Mouse (Mus musculus): Measurements from ENCODE around the gene 6430550D23Rik. TPM values are rescaled to one million over a fixed set of nuclear protein-coding genes. Genes with fewer than 3 reads are reported as not detected.
A peak's percentile ranks its signal among the peaks of the same experiment; 100 is the strongest.

6430550D23Rik gene
- polyA plus RNA-seq, 1 experiment from 2014 or later: 1.3 TPM

DNA sequence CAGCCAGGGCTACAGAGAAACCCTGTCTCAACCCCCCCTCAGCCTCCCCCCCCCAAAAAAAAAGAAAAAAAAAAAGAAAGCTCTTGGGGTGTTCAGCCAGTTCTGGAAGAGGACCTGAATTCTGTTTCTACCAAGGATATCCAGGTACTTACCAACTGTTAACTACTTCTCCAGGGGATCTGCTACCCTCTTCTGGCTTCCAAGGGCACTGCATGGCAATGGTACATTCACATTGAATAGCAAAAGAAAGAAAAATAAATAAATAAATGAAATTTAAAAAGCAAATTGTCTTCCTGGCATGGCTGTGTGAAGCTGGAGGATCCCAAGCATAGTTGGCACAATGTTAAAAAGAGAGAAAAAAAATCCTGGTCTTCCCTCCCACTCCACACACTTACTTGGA, 55.8 kb downstream of the 6430550D23Rik start:
- no peak overlapping the region for H3K27ac ChIP-seq
- H3K27me3 ChIP-seq: peaks cover 13% of the 10 kb centered on the region; the same call in 1 of the 2 replicates
- no peaks in the 10 kb centered on the region for H3K9me3 ChIP-seq (replicated peaks)
- ATAC-seq (ENCODE audit: low read depth) (no peak), DNase-seq (no peak)
- H3K36me3 ChIP-seq: no peaks in the 10 kb centered on the region
- no peak overlapping the region for H3K9ac ChIP-seq
- no peak overlapping the region for H3K4me3 ChIP-seq (replicated peaks)
- no peak overlapping the region for H3K4me2 ChIP-seq
- H3K4me1 ChIP-seq (replicated peaks): peaks cover 31% of the 10 kb centered on the region

DNA sequence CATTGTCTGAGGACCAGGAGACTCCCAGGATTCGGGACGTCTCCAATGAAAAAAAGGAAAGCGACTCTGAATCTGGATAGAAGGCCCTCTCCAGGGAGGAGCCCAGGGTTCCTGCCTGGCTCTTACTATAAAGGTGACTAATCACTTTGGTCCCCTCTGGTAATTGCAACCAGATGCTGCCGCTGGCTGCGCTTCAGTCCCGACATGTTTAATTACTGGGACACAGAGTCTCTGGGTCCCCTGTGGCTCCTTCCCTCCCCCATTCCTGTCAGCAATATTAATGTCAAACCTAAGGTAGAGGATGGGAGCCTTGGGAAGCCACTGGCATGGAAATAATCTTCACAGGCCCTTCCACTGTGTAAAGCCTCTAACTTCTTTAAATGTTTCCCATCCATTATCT, 58.4 kb downstream of the 6430550D23Rik start:
- Histone ChIP-seq H3K9me3 (replicated peaks) (no peaks in the 10 kb centered on the region), H3K36me3 (no peaks in the 10 kb centered on the region), H3K4me1 (replicated peaks) (peaks cover 32% of the 10 kb centered on the region), H3K4me2 (no peak overlapping the region), H3K9ac (no peak overlapping the region), H3K27me3 (peaks cover 10% of the 10 kb centered on the region; the same call in 1 of the 2 replicates), H3K27ac (no peak overlapping the region), H3K4me3 (replicated peaks) (no peak overlapping the region)
- DNase-seq (no peak), ATAC-seq (ENCODE audit: low read depth) (no peak)
- 64% methylated on average over 6 of the region's 6 CpGs for WGBS (ENCODE audit: insufficient replicate concordance)

DNA sequence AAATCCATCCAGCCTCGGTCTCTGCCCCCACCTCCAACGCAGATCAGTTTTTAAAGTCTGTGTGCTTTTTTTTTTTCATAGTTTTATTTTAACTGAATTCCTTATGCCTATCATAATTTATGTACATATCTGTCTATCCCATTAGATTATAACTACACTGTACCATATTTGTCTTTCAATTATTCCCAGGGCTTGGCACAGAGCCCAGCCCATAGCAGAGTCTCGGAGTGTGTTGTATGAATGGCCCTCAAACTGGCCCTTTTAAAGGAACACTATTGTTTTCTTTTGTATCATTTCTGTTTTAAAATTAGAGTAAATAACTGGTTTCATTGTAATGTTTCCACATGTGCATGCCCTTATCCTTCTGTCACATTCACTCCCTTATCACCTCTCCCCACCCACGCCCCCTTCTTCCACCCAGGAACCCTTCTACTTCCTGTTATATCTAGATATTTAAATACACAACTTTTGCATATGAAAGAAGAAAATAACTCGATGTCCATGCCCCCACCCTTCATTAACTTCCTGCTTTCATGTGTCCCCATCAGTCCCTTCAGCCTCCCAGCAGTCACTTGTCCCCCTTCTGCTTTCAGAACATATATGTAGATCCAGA, 60.3 kb downstream of the 6430550D23Rik start:
- Histone ChIP-seq H3K4me3 (replicated peaks) (no peak overlapping the region), H3K9me3 (replicated peaks) (no peaks in the 10 kb centered on the region), H3K4me1 (replicated peaks) (peaks cover 32% of the 10 kb centered on the region), H3K4me2 (0 out of 2 replicates have a peak overlapping the region, but pooled peaks have one; percentile 28), H3K36me3 (no peaks in the 10 kb centered on the region), H3K9ac (peak overlapping the region; percentile 31), H3K27me3 (0 out of 2 replicates have a peak, but pooled peaks cover 3% of the 10 kb centered on the region), H3K27ac (peak overlapping the region; percentile 65)
- 45% methylated on average over 5 of the region's 5 CpGs for WGBS (ENCODE audit: insufficient replicate concordance)
- DNase-seq: peak; percentile 66
- peak; percentile 75 for ATAC-seq (ENCODE audit: low read depth)

DNA sequence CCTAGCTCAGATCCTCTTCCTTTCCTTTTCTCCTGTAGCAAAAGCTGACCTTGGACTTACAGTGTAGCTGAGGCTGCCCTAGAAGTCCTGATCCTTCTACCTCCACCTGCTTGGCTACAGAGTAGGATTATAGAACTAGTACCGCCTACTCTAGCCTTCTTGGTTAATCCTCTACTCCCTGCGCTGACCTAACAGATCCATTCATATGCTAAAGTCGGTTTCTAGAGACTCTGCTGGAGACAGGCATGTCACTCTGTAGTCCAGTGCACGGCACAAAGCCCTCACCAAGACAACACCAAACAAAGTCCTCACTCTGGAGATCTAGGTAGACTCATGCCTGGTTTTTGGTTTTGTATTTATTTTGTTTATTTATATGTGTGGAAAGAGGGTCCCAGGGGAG, 61.3 kb downstream of the 6430550D23Rik start:
- H3K4me2 ChIP-seq: no peak overlapping the region
- no peaks in the 10 kb centered on the region for H3K9me3 ChIP-seq (replicated peaks)
- 0 out of 2 replicates have a peak, but pooled peaks have one; percentile 12 for ATAC-seq (ENCODE audit: low read depth)
- H3K27me3 ChIP-seq: 0 out of 2 replicates have a peak, but pooled peaks cover 3% of the 10 kb centered on the region
- peak overlapping the region; percentile 65 for H3K27ac ChIP-seq
- no peaks in the 10 kb centered on the region for H3K36me3 ChIP-seq
- H3K4me1 ChIP-seq (replicated peaks): peaks cover 26% of the 10 kb centered on the region
- 46% methylated on average over 4 of the region's 4 CpGs for WGBS (ENCODE audit: insufficient replicate concordance)
- H3K9ac ChIP-seq: no peak overlapping the region
- no peak for DNase-seq
- H3K4me3 ChIP-seq (replicated peaks): no peak overlapping the region

DNA sequence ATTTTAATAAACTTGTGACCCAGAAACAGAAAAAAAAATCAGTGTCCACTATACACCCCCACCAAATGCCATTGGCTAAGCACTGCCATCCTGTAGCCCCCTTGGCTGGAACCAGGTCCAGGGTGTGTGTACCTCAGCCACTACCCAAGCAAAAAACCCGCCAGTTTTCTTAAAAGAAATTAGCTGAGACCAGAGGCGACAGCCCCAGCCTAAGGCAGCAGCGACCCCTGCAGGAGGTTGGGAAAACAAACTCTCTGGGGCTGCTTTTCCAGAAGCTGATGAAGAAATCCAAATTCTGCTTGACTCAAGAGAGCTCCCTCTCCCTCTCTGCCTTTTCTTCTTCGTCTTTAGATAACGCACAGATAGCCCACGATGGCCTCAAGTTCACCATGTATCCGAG, 61.7 kb downstream of the 6430550D23Rik start:
- Histone ChIP-seq H3K27me3 (0 out of 2 replicates have a peak, but pooled peaks cover 3% of the 10 kb centered on the region), H3K9me3 (replicated peaks) (no peaks in the 10 kb centered on the region), H3K9ac (no peak overlapping the region), H3K36me3 (no peaks in the 10 kb centered on the region), H3K4me2 (no peak overlapping the region), H3K4me3 (replicated peaks) (no peak overlapping the region), H3K27ac (peak overlapping the region; percentile 65; the same call in 1 of the 2 replicates), H3K4me1 (replicated peaks) (peaks cover 24% of the 10 kb centered on the region)
- DNase-seq: peak; percentile 65
- 4% methylated on average over 7 of the region's 7 CpGs for WGBS (ENCODE audit: insufficient replicate concordance)
- ATAC-seq (ENCODE audit: low read depth): 0 out of 2 replicates have a peak, but pooled peaks have one; percentile 29

DNA sequence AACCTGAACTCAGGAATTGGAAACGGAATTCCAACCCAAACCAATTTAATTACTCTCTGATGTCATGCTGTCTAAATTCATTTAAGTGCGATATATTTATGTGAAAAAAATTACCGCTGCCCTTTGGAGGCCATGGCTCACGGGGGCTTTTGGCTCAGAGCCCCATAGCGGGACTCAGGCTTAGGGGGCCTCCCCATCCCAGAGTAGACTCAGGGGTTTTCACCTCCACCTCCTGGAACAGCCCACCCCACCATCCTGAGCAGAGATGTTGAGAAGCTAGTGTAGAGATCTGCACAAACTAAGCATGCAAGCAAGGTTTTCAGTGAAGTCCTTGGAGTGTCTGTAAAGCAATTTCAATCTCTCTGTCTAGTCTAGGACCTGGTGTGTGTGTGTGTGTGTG, 62.2 kb downstream of the 6430550D23Rik start:
- H3K9me3 ChIP-seq (replicated peaks): no peaks in the 10 kb centered on the region
- H3K36me3 ChIP-seq: no peaks in the 10 kb centered on the region
- no peak overlapping the region for H3K4me2 ChIP-seq
- DNase-seq: no peak
- 0 out of 2 replicates have a peak, but pooled peaks cover 3% of the 10 kb centered on the region for H3K27me3 ChIP-seq
- no peak overlapping the region for H3K4me3 ChIP-seq (replicated peaks)
- H3K4me1 ChIP-seq (replicated peaks): peaks cover 24% of the 10 kb centered on the region
- H3K9ac ChIP-seq: no peak overlapping the region
- no peak for ATAC-seq (ENCODE audit: low read depth)
- WGBS (ENCODE audit: insufficient replicate concordance): 83% methylated on average over 5 of the region's 5 CpGs
- H3K27ac ChIP-seq: no peak overlapping the region

DNA sequence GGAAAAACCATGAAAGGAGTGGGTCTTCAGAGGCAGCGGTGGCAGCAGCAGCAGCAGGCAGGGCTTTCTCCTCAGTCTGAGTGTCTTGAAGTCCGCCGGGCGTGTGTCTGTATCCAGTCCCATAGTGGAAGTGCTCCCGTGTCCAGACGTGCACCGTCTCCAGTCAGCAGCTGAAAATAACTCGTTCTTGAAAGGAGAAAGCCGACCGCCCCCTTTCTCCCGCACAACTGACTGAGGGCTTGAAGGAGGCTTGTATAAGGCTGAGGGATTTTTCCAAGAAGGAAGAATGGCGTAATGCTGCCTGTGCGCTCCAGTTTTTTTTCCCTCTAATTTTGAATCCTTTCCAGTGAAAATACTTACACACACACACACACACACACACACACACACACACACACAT, 62.7 kb downstream of the 6430550D23Rik start, which contains the start of gene Gdf5:
TSS of gene Gdf5 (minus strand) at position 244 of the 400 bp plus-strand sequence.
- Histone ChIP-seq H3K27me3 (0 out of 2 replicates have a peak, but pooled peaks cover 3% of the 10 kb centered on the region), H3K4me1 (replicated peaks) (peaks cover 24% of the 10 kb centered on the region), H3K9ac (no peak within 1 kb of the TSS), H3K4me3 (replicated peaks) (no peak within 1 kb of the TSS), H3K9me3 (replicated peaks) (no peaks in the 10 kb centered on the region), H3K36me3 (no peaks in the 10 kb centered on the region), H3K27ac (no peak within 1 kb of the TSS), H3K4me2 (no peak within 1 kb of the TSS)
- WGBS (ENCODE audit: insufficient replicate concordance): 74% methylated on average over 13 of the region's 13 CpGs
- ATAC-seq (ENCODE audit: low read depth) (no peak), DNase-seq (no peak)

DNA sequence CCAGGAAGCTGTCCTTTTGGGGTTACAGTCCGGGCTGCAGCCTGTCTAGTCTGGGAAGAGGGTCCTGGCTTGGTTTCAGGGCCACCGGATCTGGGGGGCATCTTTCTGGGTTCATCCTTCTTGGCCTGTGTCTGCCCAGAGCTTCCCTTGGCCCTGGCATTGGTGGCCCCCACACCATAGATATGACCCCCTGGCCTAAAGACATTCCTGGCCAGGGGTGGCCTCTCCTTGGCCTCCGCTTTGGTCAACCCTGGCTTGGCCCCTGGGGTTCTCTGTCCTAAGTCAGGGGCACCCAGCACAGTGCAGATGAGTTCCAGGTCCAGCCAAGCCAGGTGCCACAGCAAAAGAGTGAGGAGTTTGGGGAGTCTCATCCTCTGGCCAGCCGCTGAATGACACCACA, 63.1 kb downstream of the 6430550D23Rik start:
- Histone ChIP-seq H3K36me3 (no peaks in the 10 kb centered on the region), H3K4me1 (replicated peaks) (peaks cover 24% of the 10 kb centered on the region), H3K4me3 (replicated peaks) (no peak overlapping the region), H3K27ac (no peak overlapping the region), H3K9me3 (replicated peaks) (no peaks in the 10 kb centered on the region), H3K27me3 (0 out of 2 replicates have a peak, but pooled peaks cover 3% of the 10 kb centered on the region), H3K9ac (no peak overlapping the region), H3K4me2 (no peak overlapping the region)
- WGBS (ENCODE audit: insufficient replicate concordance): 80% methylated on average over 4 of the region's 4 CpGs
- ATAC-seq (ENCODE audit: low read depth): no peak
- DNase-seq: no peak

DNA sequence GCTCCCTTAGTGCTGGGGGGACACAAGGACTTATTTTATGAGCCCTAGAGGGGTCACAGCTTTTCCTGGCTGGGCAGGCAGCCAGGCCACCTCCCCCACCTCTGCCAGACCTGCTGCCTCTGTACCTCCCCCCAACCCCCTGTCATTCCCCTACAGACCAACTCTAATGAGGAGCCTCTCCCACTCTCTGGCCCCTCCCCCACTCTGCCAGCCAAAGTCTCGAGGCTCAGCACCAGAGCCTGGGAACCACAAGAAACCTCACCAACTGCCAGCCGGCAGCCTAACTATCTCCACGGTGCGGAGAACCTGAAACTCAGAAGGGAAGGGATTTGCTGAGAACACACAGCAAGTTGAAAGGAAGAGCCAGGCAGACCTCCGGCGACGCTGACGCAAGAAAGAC, 64.3 kb downstream of the 6430550D23Rik start:
- H3K4me3 ChIP-seq (replicated peaks): no peak overlapping the region
- ATAC-seq (ENCODE audit: low read depth) (no peak), DNase-seq (no peak)
- no peaks in the 10 kb centered on the region for H3K27me3 ChIP-seq
- no peak overlapping the region for H3K27ac ChIP-seq
- H3K9ac ChIP-seq: no peak overlapping the region
- WGBS (ENCODE audit: insufficient replicate concordance): 20% methylated on average over 8 of the region's 8 CpGs
- peak overlapping the region; percentile 4; the same call in 1 of the 2 replicates for H3K4me2 ChIP-seq
- H3K36me3 ChIP-seq: no peaks in the 10 kb centered on the region
- H3K9me3 ChIP-seq (replicated peaks): no peaks in the 10 kb centered on the region
- H3K4me1 ChIP-seq (replicated peaks): peaks cover 23% of the 10 kb centered on the region

DNA sequence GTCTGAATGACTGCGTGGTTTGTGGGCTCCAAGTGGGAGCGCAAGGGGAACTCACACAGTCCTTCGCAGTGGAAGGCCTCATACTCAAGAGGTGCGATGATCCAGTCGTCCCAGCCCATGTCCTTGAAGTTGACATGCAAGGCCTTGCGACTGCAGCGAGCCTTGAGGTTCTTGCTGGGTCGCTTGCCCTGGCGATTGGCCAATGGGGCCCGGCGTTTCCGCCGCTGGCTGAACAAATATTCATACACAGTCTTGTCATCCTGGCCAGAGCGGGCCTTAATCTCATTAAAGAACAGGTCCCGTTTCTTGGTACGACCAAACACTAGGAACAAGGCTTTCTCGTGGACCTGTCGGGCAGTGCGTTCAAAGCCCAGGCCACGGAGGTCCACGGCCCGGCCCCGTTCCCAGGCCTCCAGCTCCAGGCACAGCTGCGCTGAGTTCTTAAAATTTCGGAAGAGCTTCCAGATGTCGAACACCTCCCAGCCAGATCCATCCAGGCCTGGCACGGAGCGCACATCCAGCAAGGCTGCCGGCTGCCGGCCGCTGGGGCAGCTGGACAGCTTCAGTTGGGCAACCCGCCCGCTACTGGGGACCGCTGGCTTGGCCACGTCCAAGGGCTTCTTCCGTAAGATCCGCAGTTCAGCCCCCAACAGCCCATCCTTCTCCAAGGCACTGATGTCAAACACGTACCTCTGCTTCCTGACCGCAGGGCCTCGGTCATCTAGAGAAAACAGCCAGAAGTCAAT, 65.9 kb downstream of the 6430550D23Rik start:
- Histone ChIP-seq H3K4me3 (replicated peaks) (no peak overlapping the region), H3K9me3 (replicated peaks) (no peaks in the 10 kb centered on the region), H3K4me2 (no peak overlapping the region), H3K27me3 (no peaks in the 10 kb centered on the region), H3K27ac (no peak overlapping the region), H3K9ac (no peak overlapping the region), H3K36me3 (no peaks in the 10 kb centered on the region), H3K4me1 (replicated peaks) (peaks cover 7% of the 10 kb centered on the region)
- ATAC-seq (ENCODE audit: low read depth) (no peak), DNase-seq (no peak)
- 84% methylated on average over 40 of the region's 40 CpGs for WGBS (ENCODE audit: insufficient replicate concordance)

DNA sequence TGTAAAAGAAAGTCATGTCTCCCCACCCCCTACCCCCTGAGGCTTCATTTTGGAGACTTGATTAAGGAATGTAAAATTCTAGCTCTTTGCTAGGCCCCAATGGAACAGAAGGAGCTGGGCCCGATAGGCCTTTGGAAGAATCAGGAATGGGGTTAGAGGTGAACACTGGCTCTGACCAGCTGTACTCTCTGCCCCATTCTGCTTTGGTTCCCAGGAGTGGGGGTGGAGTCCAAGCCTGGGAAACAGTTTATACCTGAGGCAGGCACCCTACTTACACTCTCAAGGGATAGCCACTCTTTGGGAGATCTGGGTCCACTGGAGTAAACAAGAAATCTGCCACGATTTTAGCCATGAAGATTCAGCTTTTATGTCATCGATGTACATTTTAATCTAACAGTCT, 67.1 kb downstream of the 6430550D23Rik start, which contains the start of gene Gm15557:
TSS of gene Gm15557 (plus strand) at position 48 of the 400 bp plus-strand sequence.
- no peaks in the 10 kb centered on the region for H3K9me3 ChIP-seq (replicated peaks)
- 71% methylated on average over 3 of the region's 3 CpGs for WGBS (ENCODE audit: insufficient replicate concordance)
- no peak for DNase-seq
- no peaks in the 10 kb centered on the region for H3K4me1 ChIP-seq (replicated peaks)
- H3K9ac ChIP-seq: no peak within 1 kb of the TSS
- H3K27me3 ChIP-seq: no peaks in the 10 kb centered on the region
- ATAC-seq (ENCODE audit: low read depth): no peak
- no peaks in the 10 kb centered on the region for H3K36me3 ChIP-seq
- no peak within 1 kb of the TSS for H3K4me2 ChIP-seq
- no peak within 1 kb of the TSS for H3K27ac ChIP-seq
- no peak within 1 kb of the TSS for H3K4me3 ChIP-seq (replicated peaks)
